Mouse (Mus musculus) splenic B cell, adult 2 months (primary cell): ENCODE data around the gene Hnf1b.
A peak's percentile ranks its signal among the peaks of the same experiment; 100 is the strongest.

Experiments used
- DNase-seq: peaks from one replicate; pipeline ENCODE4 v3.0.0-alpha.2; 2011; ENCODE audit warnings: low read depth, low spot score
- H3K27me3 ChIP-seq: 2 replicates; pipeline ENCODE4 v1.6.1; 2012; ENCODE audit warnings: mild to moderate bottlenecking, low read length, moderate library complexity, mixed read lengths; ENCODE audit not compliant: control insufficient read depth, poor library complexity, insufficient read depth, severe bottlenecking
- H3K36me3 ChIP-seq: 2 replicates; pipeline ENCODE4 v1.6.1; 2012; ENCODE audit warnings: mild to moderate bottlenecking, low read length, moderate library complexity, mixed read lengths; ENCODE audit not compliant: control insufficient read depth, poor library complexity, insufficient read depth, severe bottlenecking

Gene Hnf1b

DNA sequence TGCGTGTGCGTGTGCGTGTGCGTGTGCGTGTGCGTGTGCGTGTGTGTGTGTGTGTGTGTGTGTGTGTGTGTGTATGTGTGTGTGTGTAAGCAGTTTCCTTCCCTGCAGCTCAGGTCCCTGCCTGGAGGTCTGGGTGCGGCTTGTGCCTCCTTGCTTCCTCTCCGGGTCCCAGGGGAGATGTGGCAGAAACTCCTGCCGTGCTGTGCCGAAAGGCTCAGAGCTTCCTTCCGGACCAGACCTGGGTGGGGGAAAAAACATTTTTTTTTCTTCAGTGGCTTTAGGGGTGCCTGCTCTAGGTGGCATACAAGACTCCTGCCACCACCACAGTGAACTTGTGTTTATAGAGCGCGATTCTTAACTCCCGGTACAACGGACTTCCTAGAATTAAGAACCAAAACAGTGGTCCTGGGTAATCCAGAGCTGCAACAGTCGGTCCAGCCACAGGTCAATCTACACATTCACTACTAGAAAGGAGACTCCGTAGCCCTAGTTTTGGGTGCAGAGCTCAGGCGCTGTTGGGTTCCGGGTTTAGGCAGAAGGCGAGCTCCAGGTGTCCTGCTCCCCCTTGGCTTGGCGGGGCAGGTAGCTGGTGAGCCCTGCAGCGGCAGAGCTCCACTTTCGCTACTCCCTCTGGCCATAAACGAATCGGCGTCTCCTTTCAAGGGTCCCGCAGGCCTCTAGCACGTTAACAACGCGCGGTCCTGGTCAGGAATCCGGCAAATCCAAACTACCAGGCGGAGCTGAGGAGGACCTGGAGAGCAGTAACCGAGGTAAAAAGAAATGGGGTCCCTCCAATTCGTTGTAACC, at the start of gene Hnf1b:
Gene Hnf1b, plus strand, starts transcription at position 535 of the 807 bp plus-strand sequence.
- H3K27me3 ChIP-seq, result peaks cover 7% of the 10 kb centered on the region
- no peaks in the 10 kb centered on the region for H3K36me3 ChIP-seq
- DNase-seq, result peak; percentile 64

DNA sequence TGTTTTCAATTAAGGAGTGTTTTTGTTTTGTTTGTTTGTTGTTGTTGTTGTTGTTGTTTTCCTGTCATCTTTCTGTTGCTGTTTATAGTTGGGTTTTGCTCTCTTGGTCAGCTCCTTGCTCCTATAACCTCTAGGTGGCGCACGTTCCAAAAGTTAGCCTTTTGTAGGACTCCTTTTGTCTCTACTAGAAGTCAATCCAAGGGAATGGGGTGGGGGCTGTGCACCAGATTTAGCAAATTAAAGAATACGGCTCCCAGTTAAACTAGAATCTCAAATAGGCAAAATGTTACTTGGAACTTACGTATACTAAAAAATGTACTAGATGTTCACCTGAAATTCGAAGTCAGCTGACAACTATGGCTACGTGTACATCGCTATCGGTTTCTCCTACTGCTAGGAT, 47.7 kb upstream of the Hnf1b start:
- DNase-seq, result peak; percentile 53
- Histone ChIP-seq H3K27me3 (no peaks in the 10 kb centered on the region), H3K36me3 (no peaks in the 10 kb centered on the region)

DNA sequence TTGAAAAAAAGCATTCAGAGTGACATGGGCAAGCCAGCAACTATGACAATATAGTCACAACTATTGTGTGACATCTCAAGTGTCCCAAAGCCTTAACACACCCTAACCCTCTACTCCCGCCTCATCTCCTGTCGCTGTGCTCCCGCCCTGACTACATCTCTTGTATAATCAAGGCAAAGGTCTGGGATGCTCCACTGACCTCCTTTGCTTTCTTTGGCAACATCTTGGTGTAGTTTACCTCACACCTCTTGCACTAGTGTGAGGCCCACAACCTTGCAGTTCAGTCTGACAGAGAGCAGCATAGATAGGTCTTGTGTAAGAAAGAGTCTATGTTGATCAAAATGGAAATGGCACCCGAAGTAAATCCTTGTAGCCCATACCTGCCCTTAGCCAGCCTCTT, 47.3 kb upstream of the Hnf1b start:
- DNase-seq, result no peak
- H3K36me3 ChIP-seq, result no peaks in the 10 kb centered on the region
- no peaks in the 10 kb centered on the region for H3K27me3 ChIP-seq

DNA sequence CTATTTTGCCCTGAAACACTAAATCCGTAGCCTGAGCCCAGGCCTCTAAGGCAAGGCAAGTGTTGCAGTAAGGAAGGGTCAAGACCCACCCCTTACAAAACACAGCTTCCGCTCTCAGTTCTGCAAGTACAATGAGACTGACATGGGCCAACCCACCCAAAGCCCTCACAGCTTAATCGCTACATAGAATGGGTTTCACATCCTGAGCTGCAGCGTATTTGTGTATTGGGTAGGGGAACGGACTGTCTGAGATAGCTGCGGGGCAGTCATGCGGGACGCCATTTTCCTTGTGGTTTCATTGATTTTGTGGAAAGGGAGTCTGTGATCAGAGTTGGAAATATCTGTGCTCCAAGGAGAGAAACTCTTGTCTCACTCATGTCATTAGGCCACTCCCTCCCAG, 39.4 kb upstream of the Hnf1b start:
- H3K36me3 ChIP-seq, result no peaks in the 10 kb centered on the region
- no peak for DNase-seq
- H3K27me3 ChIP-seq, result no peaks in the 10 kb centered on the region; the same call in 1 of the 2 replicates

DNA sequence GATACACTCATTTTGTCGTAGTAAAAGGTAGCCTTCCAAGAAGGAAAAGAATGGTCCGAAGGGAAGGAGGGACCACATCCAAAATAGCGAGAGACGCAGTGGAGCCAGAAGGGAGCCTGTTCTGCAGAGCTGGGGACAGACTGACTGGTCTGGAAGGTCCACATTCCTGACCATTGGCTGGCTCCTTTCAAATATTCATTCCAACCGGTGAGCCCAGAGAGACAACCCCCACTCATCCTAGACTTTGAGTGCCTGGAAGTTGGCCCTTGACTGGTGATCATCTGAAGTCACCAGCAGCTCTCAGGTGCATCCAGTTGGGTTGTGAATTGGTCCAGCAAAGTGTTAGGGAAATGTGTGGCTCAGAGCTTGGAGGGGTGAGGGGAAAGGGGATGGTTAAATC, 34.7 kb upstream of the Hnf1b start:
- Histone ChIP-seq H3K36me3 (no peaks in the 10 kb centered on the region), H3K27me3 (no peaks in the 10 kb centered on the region; the same call in 1 of the 2 replicates)

DNA sequence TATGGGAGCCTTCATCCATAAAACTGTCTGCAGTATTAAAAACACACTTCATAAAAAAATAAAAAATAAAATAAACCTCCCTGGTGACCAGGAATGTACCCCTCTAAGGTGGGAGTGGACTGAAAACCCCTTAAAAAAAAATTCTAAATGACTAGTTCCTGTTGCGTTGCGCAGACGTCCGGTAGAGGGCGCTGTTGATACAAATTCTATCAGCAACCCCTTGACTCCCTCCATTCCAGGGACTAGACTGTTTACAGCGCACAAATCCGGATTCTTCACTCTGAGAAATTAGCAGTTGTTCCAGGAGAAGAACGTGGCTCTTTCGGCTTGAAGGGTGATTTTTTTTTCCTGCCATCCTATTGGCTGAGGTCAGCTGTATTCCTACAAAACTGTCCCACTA, 34.2 kb upstream of the Hnf1b start:
- H3K27me3 ChIP-seq, result no peaks in the 10 kb centered on the region; the same call in 1 of the 2 replicates
- DNase-seq, result peak; percentile 78
- H3K36me3 ChIP-seq, result no peaks in the 10 kb centered on the region

More for the DNA sequence above, 34.7 kb upstream of the Hnf1b start:
- DNase-seq, result no peak

DNA sequence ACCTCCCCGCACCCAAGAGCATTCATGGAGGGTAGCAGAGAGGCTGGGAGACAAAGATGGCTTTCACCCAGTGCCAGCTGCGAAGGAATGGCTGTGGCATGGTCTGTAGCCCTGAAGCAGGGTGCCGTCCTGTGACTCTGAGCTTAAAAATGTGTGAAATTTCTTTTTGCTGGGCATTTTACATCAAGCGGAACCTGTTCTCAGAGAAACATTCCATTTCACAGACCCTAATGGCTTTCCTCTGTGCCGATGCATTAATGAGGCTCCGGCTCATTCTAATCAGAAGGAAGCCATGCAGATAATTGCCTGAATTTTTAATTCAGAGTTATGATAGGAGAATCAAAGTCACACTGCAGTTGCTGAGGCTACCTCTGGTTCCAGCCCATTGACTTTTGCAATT, 32.8 kb upstream of the Hnf1b start:
- no peaks in the 10 kb centered on the region for H3K36me3 ChIP-seq
- DNase-seq, result no peak
- H3K27me3 ChIP-seq, result no peaks in the 10 kb centered on the region; the same call in 1 of the 2 replicates

DNA sequence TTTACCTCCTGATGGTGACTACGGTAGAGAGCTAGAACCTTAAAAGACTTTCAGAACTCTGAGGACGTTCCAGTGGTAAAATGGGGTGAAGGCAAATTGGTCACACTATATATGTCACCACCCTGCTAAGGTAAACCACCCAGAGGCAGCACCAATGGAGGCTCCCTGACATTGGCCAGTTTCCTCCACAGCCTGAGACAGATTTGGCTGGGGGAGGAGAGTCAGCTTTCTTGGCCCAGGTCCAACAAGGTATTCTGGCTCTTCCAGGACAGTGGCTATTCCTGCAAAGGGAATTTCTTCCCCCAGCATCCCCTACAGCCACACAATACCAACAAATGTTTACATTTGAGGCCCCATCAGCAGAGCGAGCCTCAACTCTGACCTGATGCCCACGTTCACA, 31.9 kb upstream of the Hnf1b start:
- Histone ChIP-seq H3K27me3 (no peaks in the 10 kb centered on the region; the same call in 1 of the 2 replicates), H3K36me3 (no peaks in the 10 kb centered on the region)
- DNase-seq, result no peak

DNA sequence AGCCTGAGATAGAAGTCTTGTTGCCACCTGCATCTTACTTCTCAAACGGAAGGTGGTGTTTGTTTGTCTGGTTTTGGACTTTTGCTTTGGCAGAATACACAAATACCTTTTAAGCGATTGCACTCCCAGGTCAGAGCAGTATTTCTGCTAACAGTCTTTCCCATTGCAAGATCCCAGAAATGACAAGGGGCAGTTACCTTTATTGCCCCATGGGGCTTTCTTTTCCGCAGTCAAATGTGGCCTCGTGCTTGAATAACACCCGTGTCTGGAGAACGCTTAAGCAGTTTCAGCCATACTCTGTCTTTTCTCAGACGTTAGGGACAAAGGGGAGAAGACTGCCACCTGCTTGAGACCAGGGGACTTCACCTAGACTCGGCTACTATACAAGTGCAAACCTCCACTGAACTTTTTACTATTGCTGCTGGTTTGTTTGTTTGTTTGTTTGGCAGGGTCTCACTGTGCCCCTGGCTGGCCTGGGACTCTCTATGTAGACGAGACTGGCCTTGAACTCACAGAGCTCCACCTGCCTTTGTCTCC, 31.2 kb upstream of the Hnf1b start:
- H3K36me3 ChIP-seq, result no peaks in the 10 kb centered on the region
- no peak for DNase-seq
- H3K27me3 ChIP-seq, result no peaks in the 10 kb centered on the region; the same call in 1 of the 2 replicates

DNA sequence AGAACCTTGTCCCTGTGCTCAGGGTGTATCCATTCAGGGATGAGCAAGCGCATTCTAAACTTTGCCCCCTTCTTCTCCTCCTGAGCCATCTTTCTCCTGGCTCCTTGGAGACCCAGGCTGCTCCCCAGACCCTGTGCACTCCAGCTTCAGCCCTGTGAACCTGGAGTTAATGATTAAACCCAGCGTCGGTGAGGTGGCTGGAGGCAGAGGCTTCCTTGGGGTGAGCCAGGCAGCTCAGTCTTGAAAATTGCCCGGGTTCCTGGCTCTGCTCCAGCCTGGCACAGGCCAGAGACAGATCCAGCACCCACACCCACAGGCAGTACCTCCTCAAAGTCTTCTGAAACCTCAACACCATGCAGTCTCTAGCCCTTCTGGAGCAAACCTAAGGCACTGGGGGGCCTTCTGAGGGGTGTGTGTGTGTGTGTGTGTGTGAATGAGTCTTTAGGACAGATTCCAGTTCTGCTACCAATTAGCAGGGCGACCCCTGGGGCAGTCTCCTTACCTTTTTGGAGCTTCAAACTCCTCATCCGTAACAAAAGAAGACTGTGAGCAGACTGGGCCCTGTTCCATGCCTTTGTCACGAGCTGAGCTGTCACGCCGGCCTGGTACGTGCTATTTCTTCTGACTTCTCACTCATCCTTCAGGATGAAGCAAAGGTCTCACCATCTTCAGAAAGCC, 29.9 kb upstream of the Hnf1b start:
- H3K27me3 ChIP-seq, result no peaks in the 10 kb centered on the region; the same call in 1 of the 2 replicates
- no peaks in the 10 kb centered on the region for H3K36me3 ChIP-seq
- DNase-seq, result no peak

DNA sequence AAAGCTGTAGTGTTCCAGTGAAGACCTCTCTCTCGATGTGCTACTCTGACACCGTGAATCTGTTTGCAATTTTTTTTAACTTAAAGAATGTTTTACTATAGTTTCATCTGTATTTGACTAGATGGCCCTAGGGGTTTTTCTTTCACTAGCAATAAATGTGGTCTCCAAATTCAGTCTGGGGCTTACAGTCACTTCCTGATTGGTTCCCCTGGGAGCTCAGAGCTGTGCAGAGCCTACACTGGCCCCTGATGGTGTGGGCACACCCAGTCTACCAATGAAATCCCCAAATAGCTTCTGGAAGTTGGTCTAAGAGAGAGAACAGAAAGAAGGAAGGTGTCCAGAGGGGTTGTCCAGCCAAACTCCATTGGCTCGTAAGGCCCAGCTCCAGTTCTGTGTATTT, 23.7 kb upstream of the Hnf1b start:
- no peaks in the 10 kb centered on the region for H3K27me3 ChIP-seq
- H3K36me3 ChIP-seq, result no peaks in the 10 kb centered on the region
- DNase-seq, result peak; percentile 21

DNA sequence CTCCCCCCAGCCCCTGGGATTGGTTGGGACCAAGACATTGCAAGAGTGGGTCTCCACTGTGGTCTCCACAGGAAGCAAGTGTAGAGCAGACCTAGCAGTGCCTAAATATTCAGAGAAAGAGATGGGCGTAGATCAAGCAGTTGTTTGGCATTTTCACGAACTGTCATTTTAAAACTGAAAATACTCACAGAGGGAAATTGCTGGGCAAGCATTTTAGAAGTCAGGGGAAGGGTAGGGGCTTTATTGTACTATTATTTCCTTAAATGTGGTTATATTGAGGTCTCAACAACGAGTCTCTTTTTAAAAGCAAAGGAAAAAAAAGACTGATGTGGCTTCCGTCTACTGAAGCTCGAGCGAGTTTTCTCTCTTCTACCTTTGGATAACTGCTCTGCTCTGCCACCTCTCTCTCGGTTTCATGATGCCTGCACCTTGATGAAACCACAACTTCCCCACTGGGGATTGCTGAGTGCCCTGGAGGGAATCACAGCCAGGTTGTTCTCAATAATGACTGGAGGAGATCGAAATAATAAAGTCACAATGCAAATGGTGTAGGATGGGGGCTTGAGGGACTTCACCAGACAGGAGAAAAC, 21.2 kb upstream of the Hnf1b start:
- no peaks in the 10 kb centered on the region for H3K27me3 ChIP-seq
- DNase-seq, result peak; percentile 62
- no peaks in the 10 kb centered on the region for H3K36me3 ChIP-seq

DNA sequence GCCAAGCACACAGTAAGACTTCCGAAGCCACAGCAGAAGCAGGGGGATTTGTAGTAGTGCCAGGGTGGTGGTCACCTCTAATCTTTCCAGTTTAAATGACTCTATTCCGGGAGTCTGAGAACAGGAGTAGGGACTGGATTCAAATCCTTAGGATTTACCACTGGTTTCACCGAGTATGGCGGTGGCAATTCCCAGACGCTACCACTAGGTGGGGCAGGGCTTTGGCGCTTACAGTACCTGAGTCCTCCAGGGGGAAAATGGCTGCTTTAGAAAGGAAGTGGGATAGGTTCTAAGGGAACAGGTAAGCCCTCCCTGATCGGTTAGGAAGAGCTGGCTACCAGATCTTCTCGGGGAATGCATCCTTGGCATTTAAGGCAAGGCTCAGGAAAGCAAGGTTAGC, 17.5 kb upstream of the Hnf1b start:
- H3K27me3 ChIP-seq, result no peaks in the 10 kb centered on the region
- peak; percentile 58 for DNase-seq
- no peaks in the 10 kb centered on the region for H3K36me3 ChIP-seq

DNA sequence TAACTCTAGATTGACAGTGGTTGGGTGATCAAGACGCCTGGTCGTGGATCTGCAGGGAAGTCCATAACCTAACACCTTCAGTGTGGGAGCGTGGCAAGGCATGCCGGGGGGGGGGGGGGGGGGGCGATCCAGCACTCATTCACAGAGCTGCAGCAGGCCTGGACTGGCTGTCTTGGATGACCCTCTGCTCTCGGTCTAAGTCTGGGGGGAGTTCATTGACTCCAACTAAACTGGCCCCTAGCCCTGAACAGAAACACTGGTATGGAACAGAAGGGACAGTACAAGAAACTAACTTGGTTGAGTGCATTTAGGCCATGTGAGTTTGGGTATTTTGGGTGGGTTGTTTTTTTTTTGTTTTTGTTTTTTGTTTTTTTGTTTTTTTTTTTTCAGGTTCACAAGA, 16.3 kb upstream of the Hnf1b start:
- no peaks in the 10 kb centered on the region for H3K27me3 ChIP-seq
- H3K36me3 ChIP-seq, result no peaks in the 10 kb centered on the region
- no peak for DNase-seq

DNA sequence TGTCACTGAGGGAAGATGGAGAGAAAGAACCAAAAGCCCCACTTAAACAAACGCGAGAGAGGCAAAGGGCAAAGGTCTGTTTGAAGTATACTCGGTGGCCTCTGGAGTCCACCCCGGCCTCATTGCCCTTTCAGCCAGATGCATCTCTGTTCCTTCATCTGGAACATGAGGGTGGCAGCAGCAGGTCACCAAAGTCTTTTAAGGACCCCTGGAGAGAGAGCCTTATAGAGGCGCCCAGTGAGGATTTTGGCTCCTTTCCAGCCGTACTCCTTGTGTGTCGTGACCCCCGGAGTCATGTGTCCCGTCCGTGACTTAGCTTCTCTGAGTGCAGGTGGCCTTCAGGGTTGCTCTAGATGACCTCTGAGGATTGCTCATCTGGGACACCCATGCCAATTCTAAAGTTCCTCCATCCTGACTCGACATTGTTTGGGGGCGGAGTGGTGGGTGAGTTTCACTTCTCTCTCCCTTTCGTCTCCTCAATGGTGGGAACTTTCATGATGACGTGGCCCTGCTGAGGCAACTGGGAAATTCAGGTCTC, 15.8 kb upstream of the Hnf1b start:
- peak; percentile 48 for DNase-seq
- no peaks in the 10 kb centered on the region for H3K36me3 ChIP-seq
- no peaks in the 10 kb centered on the region for H3K27me3 ChIP-seq
